Mouse (Mus musculus) heart, adult 2 months (tissue): ENCODE results near the gene Scai. TPM values are rescaled to one million over a fixed set of nuclear protein-coding genes. Genes with fewer than 3 reads are reported as not detected.
A peak's percentile ranks its signal among the peaks of the same experiment; 100 is the strongest.

Source experiments
- DNase-seq, 2 experiments: peaks; one replicate each; pipeline ENCODE4 v3.0.0; 2021
- H3K27ac ChIP-seq: fragments of 200-600 bp; 2 replicates; pipeline ENCODE4 v1.8.1; 2022
- H3K27me3 ChIP-seq: fragments of 200-500 bp; 2 replicates; pipeline ENCODE4 v1.6.1; 2012; ENCODE audit warnings: mild to moderate bottlenecking, low read length, inconsistent platforms, mixed read lengths; ENCODE audit not compliant: control insufficient read depth, insufficient read depth
- H3K36me3 ChIP-seq: fragments of 200-500 bp; 2 replicates; pipeline ENCODE4 v1.6.1; 2012; ENCODE audit warnings: low read length, inconsistent platforms; ENCODE audit not compliant: control insufficient read depth, insufficient read depth
- H3K4me1 ChIP-seq: fragments of 200-500 bp; 2 replicates; pipeline ENCODE4 v1.6.1; 2011; ENCODE audit warnings: low read length; ENCODE audit not compliant: control insufficient read depth, insufficient read depth
- H3K4me3 ChIP-seq: fragments of 200-600 bp; 2 replicates; pipeline ENCODE4 v1.8.1; 2022
- H3K79me2 ChIP-seq: fragments of 200-500 bp; replicated peaks from 2 replicates; pipeline ENCODE4 v1.6.1; 2012; ENCODE audit warnings: mild to moderate bottlenecking, inconsistent platforms, low read length, moderate library complexity, mixed read lengths; ENCODE audit not compliant: control insufficient read depth, insufficient read depth
- H3K9ac ChIP-seq: fragments of 200-500 bp; 2 replicates; pipeline ENCODE4 v1.6.1; 2012; ENCODE audit warnings: low read depth, mild to moderate bottlenecking, control low read depth, inconsistent platforms, low read length, mixed read lengths
- CTCF ChIP-seq: fragments of 200-600 bp; IDR thresholded peaks from 2 replicates; pipeline ENCODE4 v1.8.1; 2022; ENCODE audit warnings: antibody characterized with exemption, mild to moderate bottlenecking, moderate library complexity
- EP300 ChIP-seq: fragments of 200-500 bp; IDR thresholded peaks from 2 replicates; pipeline ENCODE4 v1.6.1; 2011; ENCODE audit warnings: low read depth, low read length, control low read depth; ENCODE audit not compliant: insufficient read depth
- POLR2A ChIP-seq: fragments of 200-500 bp; IDR thresholded peaks from 2 replicates; pipeline ENCODE4 v1.6.1; 2011; ENCODE audit warnings: mild to moderate bottlenecking, low read depth, low read length, control low read depth; ENCODE audit not compliant: insufficient read depth
- whole genome bisulfite sequencing: fragments of 180-500 bp; shearing (Covaris S2); methylation state at CpG from one replicate; pipeline ENCODE4 v1.1.7; 2018; 5-methylcytosine and 5-hydroxymethylcytosine counted together
- intact Hi-C: fragments of 180-260 bp; cut with DNase I; formaldehyde crosslinking; loops from one replicate; pipeline ENCODE4 v1.15.1; 2025
- polyA plus RNA-seq: library from polyadenylated mRNA; depleted of rRNA; stranded (reverse); fragments of >200 nt; gene quantifications from 2 replicates; pipeline ENCODE4 v1.2.3, GENCODE M21; 2012; rRNA removed
- total RNA-seq, 2 experiments: library from RNA; stranded (reverse); gene quantifications; 2 replicates each; pipeline ENCODE4 v1.2.3; 2021

The Scai gene
- total and polyA plus RNA-seq, 3 experiments, result 1.4 to 4.1 (median 2.9) TPM

DNA sequence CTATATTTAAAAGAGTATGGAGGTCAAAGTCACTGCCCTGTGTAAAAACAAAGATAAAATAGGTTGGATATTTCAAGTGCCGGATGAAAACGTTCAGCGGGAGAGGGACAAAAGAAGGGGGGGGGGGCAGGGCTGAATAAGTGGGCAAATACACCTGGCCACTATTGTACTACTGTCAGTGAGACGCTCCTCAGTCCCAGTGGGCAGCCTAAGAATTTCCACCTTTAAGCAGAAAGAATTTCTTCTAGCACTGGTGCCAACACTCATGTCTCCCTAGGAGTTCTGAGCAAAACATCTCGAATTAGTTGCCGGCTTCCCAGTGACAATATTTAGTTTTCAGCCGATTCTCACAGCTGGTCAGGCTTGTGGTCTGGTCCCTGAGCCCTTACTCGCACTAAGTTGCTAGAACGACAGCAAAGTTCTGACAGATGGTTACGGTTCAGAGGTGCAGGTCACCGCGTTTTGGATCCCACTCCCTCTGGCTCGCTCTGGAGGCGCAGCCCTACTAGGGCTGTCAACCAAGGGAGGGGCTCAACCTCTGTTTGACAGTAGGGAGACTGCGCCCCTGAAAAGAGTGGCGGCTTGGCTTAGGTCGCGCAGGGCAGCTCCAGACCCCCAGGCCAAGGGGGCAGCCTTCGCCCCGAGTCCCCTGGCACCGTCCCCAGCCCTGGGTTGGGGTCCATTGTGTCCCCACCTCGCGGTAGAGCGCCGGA is 125.7 kb downstream of the Scai start:
- TF ChIP-seq POLR2A (no peak), EP300 (no peak), CTCF (no peak)
- H3K9ac ChIP-seq, result peak overlapping the region; percentile 94
- peaks cover 6% of the 10 kb centered on the region; the same call in 1 of the 2 replicates for H3K36me3 ChIP-seq
- intact Hi-C loops, result loop anchor here (2.0 to 5.0 kb wide), 2 partner anchors 58 to 126 kb away; partner anchors contain the start of genes Arpc5l, Rpl35 and Scai
- H3K4me3 ChIP-seq, result peak overlapping the region; percentile 90
- DNase-seq, result no peak
- 2% methylated on average over 25 of the region's 25 CpGs for WGBS
- H3K27ac ChIP-seq, result peak overlapping the region; percentile 94
- no peaks in the 10 kb centered on the region for H3K4me1 ChIP-seq
- no peaks in the 10 kb centered on the region for H3K79me2 ChIP-seq
- no peaks in the 10 kb centered on the region for H3K27me3 ChIP-seq

DNA sequence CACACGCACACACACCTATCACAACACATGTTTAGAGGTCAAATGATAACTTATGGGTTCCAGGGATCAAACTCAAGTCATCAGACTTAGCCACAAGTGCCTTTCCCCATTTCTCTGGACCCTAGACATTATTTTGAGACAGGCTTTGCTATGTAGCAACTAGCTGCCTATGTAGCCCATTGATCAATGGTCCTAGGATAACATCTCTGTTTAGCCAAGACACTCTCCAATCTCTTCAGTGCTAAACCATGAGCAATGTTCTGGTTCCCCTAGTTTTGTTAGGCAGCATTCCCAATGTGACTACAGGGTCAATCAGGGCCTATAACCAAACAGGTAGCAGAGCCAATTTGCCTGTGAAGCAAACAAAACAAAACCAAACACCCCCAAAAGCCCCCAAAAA is 142.0 kb downstream of the Scai start:
- H3K4me3 ChIP-seq, result no peak overlapping the region
- intact Hi-C loops, result no loop called here
- H3K36me3 ChIP-seq, result peaks cover 8% of the 10 kb centered on the region
- WGBS, result 94% methylated on average over 1 of the region's 1 CpGs
- no peak overlapping the region for H3K9ac ChIP-seq
- H3K27ac ChIP-seq, result no peak overlapping the region
- DNase-seq, result no peak
- no peaks in the 10 kb centered on the region for H3K79me2 ChIP-seq
- no peaks in the 10 kb centered on the region for H3K4me1 ChIP-seq
- TF ChIP-seq POLR2A (no peak), CTCF (no peak), EP300 (no peak)
- no peaks in the 10 kb centered on the region for H3K27me3 ChIP-seq

DNA sequence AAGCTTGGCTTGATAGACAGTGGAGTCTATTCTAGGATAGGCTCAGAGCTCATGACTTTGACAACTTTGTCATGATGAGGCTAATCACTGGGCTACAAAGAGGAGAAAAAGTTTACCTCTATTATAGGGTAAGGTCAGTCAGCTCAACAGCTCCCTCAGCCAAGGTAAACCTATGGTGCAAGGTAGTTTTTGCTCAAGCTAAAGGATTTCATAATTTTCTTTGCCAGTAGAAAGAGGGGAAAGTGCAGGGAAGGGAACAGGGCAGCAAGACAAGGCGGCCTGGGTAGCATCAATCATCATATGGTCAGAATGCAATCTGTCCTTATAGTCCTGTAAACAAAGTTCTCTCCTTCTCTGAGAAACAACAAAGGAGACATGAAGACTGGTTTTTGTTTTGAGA is 150.3 kb downstream of the Scai start:
- no peak overlapping the region for H3K4me3 ChIP-seq
- H3K36me3 ChIP-seq, result peaks cover 3% of the 10 kb centered on the region
- no peak overlapping the region for H3K9ac ChIP-seq
- no peak overlapping the region for H3K27ac ChIP-seq
- H3K79me2 ChIP-seq, result no peaks in the 10 kb centered on the region
- H3K27me3 ChIP-seq, result no peaks in the 10 kb centered on the region
- WGBS, result 97% methylated on average over 1 of the region's 1 CpGs
- intact Hi-C loops, result no loop called here
- no peak for DNase-seq
- TF ChIP-seq POLR2A, result no peak
- no peak for TF ChIP-seq CTCF
- no peak for TF ChIP-seq EP300
- H3K4me1 ChIP-seq, result no peaks in the 10 kb centered on the region

DNA sequence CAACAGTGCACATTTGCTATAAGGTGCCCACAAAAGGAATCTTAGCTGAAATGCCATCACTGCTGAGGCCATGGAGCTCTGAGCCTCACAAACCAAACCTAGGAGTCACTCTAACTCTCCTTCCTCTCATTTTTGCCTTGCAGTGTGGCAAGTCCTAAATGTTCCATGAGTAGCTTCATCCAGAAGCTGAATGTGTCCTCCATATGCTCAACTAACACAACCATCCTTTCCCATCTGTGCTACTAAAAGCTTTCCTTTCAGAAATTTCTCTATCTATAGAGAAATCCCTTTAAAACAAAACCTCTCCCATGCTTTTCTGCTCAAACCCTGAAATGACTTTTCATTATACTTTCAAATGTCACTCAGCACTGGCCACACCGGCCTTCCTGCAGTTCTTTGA is 158.9 kb downstream of the Scai start:
- Histone ChIP-seq H3K36me3 (no peaks in the 10 kb centered on the region; the same call in 1 of the 2 replicates), H3K27me3 (no peaks in the 10 kb centered on the region), H3K79me2 (no peaks in the 10 kb centered on the region), H3K4me3 (no peak overlapping the region), H3K9ac (no peak overlapping the region), H3K4me1 (no peaks in the 10 kb centered on the region), H3K27ac (no peak overlapping the region)
- 95% methylated on average over 1 of the region's 1 CpGs for WGBS
- intact Hi-C loops, result no loop called here
- DNase-seq, result no peak
- TF ChIP-seq EP300 (no peak), CTCF (no peak), POLR2A (no peak)

DNA sequence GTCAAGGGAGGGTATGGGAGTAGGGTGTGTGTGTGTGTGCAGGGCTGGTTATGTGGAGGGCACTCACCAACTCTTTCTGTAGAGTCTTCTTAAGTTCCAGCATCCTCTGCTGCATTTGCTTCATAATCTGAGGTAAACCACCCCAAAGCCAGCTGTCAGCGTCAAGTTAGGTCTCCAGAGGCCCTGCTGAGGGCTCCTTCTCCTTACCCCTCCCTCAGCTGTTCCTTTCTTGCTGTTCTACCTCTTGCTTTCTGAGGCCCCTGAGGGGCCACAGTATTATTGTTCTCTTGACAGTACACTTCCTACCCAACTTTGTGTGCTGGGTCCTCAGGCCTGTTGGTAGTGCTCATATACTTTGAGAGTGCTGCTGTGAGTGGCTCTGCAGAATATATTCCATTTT is 170.5 kb downstream of the Scai start:
- no peak overlapping the region for H3K4me3 ChIP-seq
- no peak overlapping the region for H3K27ac ChIP-seq
- TF ChIP-seq POLR2A (no peak), CTCF (no peak), EP300 (no peak)
- DNase-seq, result no peak
- WGBS, result 89% methylated on average over 1 of the region's 1 CpGs
- H3K27me3 ChIP-seq, result no peaks in the 10 kb centered on the region
- H3K79me2 ChIP-seq, result no peaks in the 10 kb centered on the region
- H3K36me3 ChIP-seq, result peaks cover 7% of the 10 kb centered on the region; the same call in 1 of the 2 replicates
- H3K9ac ChIP-seq, result no peak overlapping the region
- intact Hi-C loops, result no loop called here
- H3K4me1 ChIP-seq, result no peaks in the 10 kb centered on the region

DNA sequence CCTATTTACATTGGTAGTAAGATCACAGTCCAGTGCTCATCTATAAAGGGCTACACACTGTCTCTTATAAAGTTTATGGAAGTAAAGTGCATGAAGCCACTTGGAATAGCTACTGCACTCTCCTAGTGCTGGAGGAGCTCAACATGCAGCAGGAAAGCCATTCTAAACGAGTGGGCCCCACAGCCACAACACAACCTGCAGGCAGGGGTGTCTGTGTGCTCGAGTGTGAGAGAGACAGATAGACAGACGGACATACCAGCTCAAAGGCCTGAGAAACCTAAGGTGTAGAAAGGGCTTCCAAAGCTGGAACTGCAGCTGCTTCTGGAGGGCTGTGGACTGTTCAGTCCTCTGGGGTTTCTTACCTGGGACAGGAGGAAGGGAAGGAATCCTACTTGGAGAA is 174.0 kb downstream of the Scai start:
- WGBS, result 77% methylated on average over 3 of the region's 3 CpGs
- intact Hi-C loops, result no loop called here
- H3K36me3 ChIP-seq, result peaks cover 15% of the 10 kb centered on the region

More for the DNA sequence above, 174.0 kb downstream of the Scai start:
- Histone ChIP-seq H3K27ac (no peak overlapping the region), H3K9ac (no peak overlapping the region), H3K27me3 (no peaks in the 10 kb centered on the region), H3K4me3 (no peak overlapping the region), H3K79me2 (no peaks in the 10 kb centered on the region), H3K4me1 (peaks cover 6% of the 10 kb centered on the region)
- DNase-seq, result no peak
- no peak for TF ChIP-seq EP300
- TF ChIP-seq CTCF, result no peak
- no peak for TF ChIP-seq POLR2A

Other genes with a start within 250 kb of the Scai start
- under 1 TPM in 1 of 2 experiments, not detected in 1; 0.20 TPM for gene Wdr38, start 193.3 kb downstream of the Scai start, total RNA-seq
- gene Wdr38, start 193.3 kb downstream of the Scai start, polyA plus RNA-seq, result 0.47 and 0.59 TPM in 2 replicates
- 100 to 1,000 TPM in 1 of 2 experiments, 10 to 100 TPM in 1; 85.1 to 102 TPM for gene Arpc5l, start 185.4 kb downstream of the Scai start, total RNA-seq
- 38.8 and 51.5 TPM in 2 replicates for gene Arpc5l, start 185.4 kb downstream of the Scai start, polyA plus RNA-seq
- gene Rpl35, start 185.1 kb downstream of the Scai start, total RNA-seq, result 100 to 1,000 TPM; 307 to 341 TPM
- 90.7 and 108 TPM in 2 replicates for gene Rpl35, start 185.1 kb downstream of the Scai start, polyA plus RNA-seq
- gene Golga1, start 125.2 kb downstream of the Scai start, total RNA-seq, result 10 to 100 TPM; 13.4 to 14.0 TPM
- gene Golga1, start 125.2 kb downstream of the Scai start, polyA plus RNA-seq, result 7.6 and 18.3 TPM in 2 replicates
- gene Ppp6c, start 35.7 kb upstream of the Scai start, total RNA-seq, result 10 to 100 TPM; 50.0 to 61.0 TPM
- gene Ppp6c, start 35.7 kb upstream of the Scai start, polyA plus RNA-seq, result 21.3 and 40.6 TPM in 2 replicates